Mouse (Mus musculus) liver, adult (tissue): Measurements from ENCODE around the gene Gm42417.

Experiments
- GATA4 ChIP-seq: IDR thresholded peaks from 2 replicates; pipeline ENCODE4 v1.6.1; 2014; ENCODE audit warnings: mild to moderate bottlenecking, low read length; ENCODE audit not compliant: insufficient replicate concordance

Gene Gm42417

GRCm38 (mm10) chr1:36485080-36485479 lies 54.1 kb downstream of the Gm42417 start:
- no peak for TF ChIP-seq GATA4

DNA sequence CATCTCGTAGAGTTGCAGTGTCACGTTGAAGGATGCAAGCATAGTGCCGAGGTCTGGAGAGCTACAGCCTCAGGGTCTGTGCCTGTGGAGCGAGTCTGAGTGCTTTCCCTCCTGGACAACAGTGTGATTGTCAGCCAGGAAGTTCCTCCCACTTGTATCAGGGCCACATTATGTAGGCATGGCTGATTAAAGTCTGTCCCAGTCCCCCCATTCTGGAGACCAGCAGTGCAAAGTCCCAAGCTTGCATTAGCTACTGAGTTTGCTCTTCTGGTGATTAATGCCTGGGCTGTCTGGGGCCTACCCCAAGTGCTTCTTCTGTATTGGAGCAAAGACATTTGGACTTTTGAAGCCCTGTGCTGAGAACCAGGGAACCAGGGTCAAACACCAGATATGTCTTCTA lies 55.4 kb downstream of the Gm42417 start:
- TF ChIP-seq GATA4 = no peak
